Mouse (Mus musculus) neutrophil, adult 59 days (primary cell): Measurements from ENCODE around the gene Pogz. TPM values are rescaled to one million over a fixed set of nuclear protein-coding genes. Genes with fewer than 3 reads are reported as not detected.

ENCODE experiments used
- total RNA-seq, 2 experiments: library from RNA; stranded (reverse); gene quantifications; 1 replicate in 1 of 2; 2 replicates in 1 of 2; pipeline ENCODE4 v1.2.4; 2023

Pogz gene
- 10 to 100 TPM; 23.5 to 28.4 TPM for total RNA-seq

GRCm38 (mm10) chr3:94837183-94837890 is at the start of gene Pogz:
Gene Pogz (plus strand): TSS chr3:94837567.

GRCm38 (mm10) chr3:94886316-94887224 is 49.2 kb downstream of the Pogz start, which contains the start of gene Psmb4:
Gene Psmb4 (minus strand): TSS chr3:94886961.

Other genes with a start within 250 kb of the Pogz start
- not detected for gene Gm10972, start 194.5 kb upstream of the Pogz start, total RNA-seq
- under 1 TPM; 0.44 to 0.93 TPM for gene Tuft1, start 178.7 kb upstream of the Pogz start, total RNA-seq
- gene Selenbp2, start 144.0 kb upstream of the Pogz start, total RNA-seq: 1 to 10 TPM in 1 of 2 experiments, under 1 TPM in 1; 0.99 to 4.0 TPM
- gene Cgn, start 51.1 kb upstream of the Pogz start, total RNA-seq: 1 to 10 TPM; 2.5 to 3.0 TPM
- gene Psmb4, start 49.4 kb downstream of the Pogz start, total RNA-seq: 100 to 1,000 TPM; 191 to 202 TPM
- 10 to 100 TPM; 21.7 to 22.7 TPM for gene Selenbp1, start 95.5 kb downstream of the Pogz start, total RNA-seq
- 10 to 100 TPM; 18.2 to 18.3 TPM for gene Rfx5, start 116.5 kb downstream of the Pogz start, total RNA-seq
- gene Pi4kb, start 137.2 kb downstream of the Pogz start, total RNA-seq: 10 to 100 TPM; 35.3 to 38.0 TPM
- 10 to 100 TPM; 52.3 to 57.1 TPM for gene Zfp687, start 177.9 kb downstream of the Pogz start, total RNA-seq
- 10 to 100 TPM; 87.5 to 94.1 TPM for gene Psmd4, start 205.0 kb downstream of the Pogz start, total RNA-seq